Mouse (Mus musculus) adrenal gland, adult (tissue): ENCODE data around the gene Padi4.

Experiments used
- DNase-seq, 2 experiments: peaks; one replicate each; pipeline ENCODE4 v3.0.0; 2022 to 2023; ENCODE audit warnings: low spot score in 1 of 2; ENCODE audit not compliant: inconsistent age in 2 of 2

Gene Padi4

DNA sequence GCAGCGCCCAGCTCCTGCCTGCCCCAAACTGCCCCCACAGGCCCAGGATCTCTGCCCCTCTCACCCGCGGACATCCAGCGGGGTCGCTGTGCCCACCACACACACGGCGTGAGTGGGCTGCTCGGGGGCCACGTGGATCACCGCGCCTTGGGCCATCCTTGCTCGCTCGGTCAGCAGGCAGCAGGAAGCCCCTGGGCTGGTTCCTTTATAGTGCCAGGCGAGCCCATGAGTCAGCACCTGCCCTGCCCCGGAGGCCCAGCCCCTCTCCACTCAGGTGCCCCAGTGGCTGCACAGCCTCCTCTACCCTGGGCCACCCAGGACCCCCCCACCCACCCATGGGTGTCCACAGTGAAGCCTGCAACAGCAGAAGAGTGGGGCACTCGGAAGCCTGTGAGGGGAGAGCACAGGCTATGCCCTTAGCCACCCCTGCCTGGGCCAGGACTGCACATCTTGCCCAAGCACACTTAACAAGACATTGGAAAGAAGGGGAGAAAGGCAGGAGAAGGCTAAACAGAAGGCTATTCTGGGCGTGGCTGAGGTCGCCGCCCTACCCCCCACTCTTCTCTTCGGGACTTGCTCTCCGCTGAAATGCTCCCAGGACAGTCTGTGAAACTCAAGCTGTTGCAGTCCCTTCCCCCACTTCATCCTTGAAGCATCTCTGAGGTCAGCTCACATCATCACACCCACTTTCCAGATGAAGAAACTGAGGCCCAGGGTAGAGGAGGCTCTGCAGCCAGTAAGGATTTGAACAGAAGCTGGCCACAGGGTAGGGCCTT, at the start of gene Padi4:
TSS of gene Padi4 (minus strand) at position 212 of the 776 bp plus-strand sequence.
- DNase-seq = no peak

DNA sequence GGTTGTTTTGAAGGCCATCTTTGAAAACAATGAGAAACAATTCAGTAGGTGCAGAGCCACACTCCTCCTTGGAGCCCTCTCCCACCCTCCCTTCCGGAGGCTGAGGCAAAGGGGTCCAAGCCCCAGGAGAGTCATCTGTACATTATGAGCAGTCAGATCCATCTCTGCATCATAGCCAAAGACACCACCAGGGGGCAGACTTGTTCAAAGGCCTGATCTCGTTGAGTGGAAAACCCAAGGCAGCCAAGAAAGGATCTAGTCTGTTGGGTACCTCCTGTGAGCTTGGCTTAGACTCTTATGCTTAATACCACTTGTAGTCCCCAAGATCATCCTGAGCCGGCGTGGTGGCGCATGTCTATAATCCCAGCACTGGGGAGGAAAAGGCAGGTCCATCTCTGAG, 48.0 kb upstream of the Padi4 start:
- DNase-seq = peak; percentile 66 to 89

DNA sequence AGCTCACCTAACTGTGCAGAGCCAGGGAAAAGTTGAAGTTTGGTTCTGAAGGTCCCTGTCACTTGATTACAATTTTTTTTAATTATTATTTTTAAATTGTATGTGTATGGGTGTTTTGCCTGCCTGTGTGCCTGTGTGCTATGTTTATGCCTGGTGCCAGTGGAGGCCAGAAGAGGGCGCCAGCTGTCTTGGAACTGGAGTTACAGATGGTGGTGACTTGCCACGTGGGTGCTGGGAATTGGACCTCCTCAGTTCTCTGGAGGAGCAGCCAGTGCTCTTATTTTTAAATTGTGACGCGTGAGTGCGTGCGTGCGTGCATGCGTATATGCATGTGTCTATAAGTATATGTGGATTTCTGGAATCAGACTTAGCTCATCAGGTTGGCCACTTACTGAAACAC, 43.4 kb upstream of the Padi4 start:
- no peak for DNase-seq

DNA sequence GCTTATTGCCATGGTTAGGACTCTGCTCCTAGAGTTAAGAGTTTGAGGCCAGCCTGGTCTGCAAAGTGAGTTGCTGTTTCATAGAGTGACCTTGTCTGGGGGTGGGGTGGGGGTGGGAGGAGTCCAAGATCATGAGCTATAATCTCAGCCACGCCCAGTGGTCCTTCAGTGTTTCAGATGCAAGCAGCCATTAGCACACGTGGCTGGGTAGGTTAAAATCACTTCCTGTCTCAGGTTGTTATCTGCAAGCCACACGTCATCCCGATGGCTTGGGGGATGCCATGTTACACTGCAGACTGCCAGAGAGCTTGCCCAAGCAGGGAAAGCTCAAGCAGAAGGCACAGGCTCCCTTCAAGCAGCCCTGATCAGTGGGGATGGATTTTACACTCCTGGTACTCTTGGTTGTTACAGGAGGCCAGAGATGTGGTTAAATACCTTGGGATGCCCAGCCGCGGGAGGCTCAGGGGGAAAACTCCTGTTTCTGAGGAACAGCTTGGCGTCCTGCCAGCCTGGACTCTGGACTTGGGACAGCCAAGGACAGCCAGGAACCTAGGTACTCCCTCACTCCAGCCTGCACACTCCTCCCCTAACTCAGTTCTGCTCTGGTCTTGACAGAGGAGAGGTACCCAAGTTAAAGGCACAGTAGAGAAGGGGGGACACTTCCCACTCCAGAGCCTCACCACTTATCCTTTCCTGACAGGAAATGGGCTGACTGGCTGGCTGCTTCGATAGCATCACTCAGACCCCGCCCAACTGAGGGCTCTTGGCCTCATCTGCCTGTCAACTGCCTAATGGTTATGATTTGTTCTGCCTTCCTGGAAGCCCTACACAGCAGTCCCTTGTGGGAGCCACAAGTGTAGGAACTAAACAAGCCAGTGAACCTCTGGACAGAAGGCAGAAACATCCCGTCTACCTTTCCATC, 42.2 kb upstream of the Padi4 start:
- peak; percentile 54 to 69 for DNase-seq

DNA sequence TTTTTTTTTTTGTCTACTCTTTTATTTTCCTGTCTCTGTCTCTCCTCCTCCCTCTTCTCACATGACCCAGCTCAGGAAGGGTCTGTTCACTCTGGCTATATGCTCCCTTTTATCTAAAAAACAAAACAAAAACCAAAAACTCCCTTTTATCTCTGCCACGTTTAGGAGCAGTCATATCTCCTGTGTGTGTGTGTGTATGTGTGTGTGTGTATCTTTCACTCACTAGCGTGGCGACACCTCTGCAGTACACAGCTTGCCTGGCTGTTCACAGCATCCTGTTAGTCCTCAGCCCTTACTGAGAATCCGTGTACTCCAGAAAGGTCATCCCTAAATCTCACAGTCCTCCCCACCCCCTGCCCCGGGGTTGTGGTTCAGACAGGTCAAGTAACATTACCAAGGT, 41.5 kb upstream of the Padi4 start:
- no peak for DNase-seq

DNA sequence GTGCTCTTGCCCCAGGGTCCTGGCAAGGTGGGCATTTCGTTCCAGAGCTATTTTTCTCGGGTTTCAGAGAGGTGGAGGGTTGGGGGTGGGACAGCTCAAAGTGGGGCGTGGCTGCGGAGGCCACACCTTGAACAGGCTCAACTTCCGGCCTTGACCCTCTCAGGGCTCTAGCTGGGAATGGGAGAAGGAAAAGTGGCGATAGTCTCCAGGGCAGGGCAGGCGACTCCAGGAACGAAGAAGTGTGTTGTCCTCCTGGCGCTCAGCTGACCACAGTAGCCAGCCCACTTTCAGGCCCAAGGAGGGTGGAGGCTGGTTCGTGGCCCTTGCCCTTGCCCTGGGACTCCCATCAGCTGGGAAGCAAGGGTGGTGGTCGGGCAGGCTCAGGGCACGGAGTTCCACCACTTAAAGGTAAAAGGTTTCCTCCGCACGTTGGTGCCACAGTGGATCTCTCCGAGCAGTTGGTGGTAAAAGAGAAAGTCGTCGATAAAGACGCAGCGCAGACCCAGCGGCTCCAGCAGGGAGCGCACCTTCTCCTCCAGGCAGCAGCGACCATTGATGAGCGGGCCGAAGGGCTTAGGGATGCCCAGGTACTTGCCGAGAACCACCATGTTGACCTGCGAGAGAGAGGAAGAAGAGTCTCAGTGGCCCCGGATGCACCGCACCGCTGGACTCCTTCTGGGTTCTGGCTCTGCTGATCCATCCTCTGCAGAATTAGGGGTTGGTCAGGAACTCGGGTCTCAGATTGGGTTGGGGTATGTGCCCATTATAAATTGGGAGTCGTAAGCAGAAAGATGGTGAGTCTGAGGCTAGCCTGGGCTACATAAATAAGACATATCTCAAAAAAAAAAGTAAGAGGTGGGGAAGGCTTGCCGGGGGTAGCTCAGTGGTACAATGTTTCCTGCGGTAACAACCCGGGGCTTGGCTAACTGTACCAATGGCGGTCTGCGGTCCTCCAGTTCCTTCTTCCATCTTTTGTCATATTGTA, 40.5 kb upstream of the Padi4 start:
- DNase-seq = peak; percentile 40 to 68

DNA sequence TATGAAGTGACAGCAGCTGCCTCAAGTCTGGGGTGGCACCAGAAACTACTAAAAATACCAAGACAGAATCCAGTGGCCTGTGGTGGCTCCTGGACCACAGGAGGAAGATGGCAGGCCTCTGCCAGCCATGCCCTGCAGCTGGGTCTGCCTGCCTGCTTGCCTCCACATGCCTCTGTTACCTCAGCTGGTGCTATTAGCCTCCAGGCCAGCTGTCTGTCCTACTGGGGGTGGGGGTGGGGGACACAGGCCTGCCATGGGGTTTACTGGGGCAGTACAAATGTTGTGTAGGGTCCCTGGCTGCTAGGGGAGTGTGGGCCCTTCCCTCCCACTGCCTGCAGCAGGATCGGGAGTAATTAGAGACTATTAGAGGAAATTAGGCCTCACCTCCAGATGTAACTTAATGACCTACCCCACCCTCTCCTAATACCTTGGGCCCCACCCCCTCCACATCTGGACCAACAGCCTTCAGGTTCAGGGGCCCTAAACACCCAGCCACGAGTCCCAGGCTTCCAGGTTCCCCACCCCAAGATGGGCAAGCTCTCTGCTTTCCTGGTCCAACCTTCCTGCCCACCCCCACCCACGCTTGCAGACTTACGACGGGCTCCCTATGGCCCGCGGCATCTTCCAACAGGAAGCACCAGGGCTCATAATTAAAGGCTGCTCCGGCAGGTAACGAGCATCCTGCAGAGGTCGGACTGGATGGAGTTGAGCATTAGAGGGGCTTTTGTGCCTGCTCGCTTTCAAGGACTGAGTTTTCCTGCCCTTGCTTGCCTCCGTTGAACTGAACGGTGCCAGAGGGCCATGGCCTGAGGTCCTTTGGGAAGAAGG, 39.5 kb upstream of the Padi4 start:
- DNase-seq = no peak

DNA sequence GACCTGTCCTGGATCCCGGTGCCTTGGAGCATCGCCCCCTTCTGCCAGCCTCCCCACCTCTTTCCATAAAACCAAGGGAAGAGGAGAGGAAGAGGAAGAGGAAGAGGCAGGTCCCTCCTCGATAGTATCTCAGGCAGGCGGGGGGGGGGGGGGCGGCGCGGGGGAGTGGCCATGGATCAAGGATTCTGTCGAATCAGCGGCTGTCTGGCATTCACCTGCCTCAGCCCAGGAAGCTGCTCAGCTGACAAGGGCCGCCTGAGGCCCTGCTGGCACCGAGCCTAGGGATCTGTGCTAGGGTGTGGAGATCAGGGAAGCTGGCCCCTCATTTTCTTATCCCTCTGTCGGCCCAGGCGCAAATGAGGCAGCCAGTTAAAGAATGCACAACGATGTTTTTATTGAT, 38.6 kb upstream of the Padi4 start:
- peak in 1 of 2 experiments; percentile 37 for DNase-seq

DNA sequence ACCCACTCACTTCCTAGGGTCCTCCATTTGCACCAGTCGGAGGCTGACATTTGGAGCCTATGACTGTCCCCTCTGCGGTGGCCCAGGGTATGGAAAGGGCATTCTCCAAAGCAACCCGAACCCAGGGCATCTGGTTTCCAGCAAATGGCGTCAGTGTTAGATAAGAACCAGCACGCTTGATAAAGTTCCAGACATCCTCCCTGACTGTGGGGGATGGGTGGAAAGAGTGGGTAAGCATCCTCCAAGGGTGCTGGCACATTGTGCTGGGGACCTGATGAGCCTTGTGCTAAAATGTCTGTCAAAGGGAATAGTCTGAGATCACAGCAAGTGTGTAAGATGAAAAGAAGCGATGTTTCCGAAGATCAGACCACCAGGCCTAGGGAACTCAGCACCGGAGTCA, 38.2 kb upstream of the Padi4 start:
- no peak for DNase-seq

DNA sequence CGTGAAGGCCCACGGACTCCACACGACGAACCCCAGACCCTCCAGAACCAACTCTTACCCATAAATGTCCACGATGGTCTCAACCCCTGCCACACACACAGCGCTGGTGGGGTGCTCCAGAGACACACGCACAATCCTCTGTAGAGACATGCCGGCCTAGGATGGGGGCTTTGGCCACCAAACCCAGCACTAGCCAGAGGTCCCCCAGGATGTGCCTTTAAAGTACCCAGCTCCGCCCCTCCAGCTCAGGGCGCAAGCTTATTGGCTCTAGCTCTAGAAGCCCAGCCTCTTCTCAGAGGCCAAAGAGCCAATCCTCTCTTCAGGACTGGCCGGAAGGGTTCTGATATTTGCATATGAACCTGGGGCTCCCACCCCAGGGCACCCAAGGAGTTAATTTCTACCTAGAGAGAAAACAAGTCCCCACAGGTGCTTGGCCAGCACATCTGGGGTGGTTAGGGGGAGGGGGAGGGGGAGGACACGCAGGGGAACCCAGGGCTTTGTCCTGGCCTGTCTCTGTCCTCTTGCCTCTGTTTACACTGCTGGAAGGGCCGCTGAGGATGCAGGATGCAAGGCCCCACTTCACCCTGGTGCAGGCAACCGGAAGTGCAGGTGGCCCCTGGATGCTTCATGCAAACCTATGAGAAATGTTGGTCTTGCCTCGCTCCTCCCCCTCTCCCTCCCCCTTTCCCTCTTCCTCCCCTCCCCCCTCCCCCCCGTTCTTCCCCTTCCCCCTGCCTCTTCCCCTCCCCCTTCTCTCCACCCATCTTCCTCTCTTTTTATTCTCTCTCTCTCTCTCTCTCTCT, 36.6 kb upstream of the Padi4 start, which contains the start of gene Padi3:
TSS of gene Padi3 (minus strand) at position 191 of the 803 bp plus-strand sequence.
- no peak for DNase-seq

DNA sequence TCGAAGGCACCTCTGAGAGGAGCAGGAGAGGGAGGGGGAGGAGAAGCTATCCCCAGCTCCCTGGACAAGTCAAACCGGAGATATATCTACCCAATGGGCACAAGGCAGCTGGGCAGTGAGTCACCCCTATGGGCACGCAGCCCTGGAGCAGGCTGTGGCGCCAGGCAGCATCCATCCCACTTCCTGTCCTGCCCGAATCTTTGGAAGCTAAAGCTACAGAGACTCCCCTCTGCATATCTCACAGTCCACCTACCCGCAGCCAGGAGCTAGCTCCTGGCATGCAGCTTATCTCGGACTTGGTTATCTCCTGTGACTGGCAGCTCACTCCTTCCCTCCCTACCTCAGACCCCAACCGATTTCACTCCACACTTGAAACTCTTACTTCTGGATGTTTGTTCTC, 35.1 kb upstream of the Padi4 start:
- peak; percentile 52 to 54 for DNase-seq

DNA sequence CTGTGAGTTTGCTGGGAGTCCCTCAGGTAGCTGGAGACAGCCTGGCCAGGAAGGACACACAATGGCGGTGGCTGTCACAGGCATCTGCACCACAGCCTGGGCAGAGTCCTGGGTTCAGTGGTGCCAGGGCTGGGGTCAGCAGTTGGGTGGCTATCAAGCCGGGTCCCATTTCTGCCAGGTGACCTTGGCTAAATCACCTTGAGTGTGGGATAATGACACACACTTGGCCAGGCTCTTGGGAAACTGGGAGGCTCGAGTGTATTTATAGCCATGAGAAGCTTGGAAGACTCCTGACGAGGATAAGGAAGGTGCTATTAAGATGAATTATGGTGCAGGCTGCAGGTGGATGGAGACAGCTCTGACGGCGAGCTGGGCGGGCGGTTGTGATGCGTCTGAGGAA, 30.6 kb upstream of the Padi4 start:
- no peak for DNase-seq

DNA sequence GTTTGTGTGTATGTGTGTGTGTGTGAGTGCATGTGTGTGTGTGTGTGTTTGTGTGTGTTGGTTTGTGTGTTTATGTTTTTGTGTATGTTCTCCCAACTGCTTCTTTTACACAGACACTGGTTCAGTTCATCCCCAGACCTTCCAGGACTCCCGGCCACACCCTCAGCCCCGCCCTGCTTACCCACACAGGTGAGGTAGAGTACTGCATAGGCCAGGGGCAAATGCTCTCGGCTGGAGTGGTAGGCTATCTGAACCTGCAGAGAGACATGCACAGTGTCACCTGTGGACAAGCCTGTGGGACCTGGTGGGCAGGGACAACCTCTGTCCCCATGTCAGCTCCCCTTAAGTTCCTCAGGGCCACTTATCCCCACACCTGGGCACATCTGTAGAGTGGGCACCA, 27.3 kb upstream of the Padi4 start:
- DNase-seq = no peak

DNA sequence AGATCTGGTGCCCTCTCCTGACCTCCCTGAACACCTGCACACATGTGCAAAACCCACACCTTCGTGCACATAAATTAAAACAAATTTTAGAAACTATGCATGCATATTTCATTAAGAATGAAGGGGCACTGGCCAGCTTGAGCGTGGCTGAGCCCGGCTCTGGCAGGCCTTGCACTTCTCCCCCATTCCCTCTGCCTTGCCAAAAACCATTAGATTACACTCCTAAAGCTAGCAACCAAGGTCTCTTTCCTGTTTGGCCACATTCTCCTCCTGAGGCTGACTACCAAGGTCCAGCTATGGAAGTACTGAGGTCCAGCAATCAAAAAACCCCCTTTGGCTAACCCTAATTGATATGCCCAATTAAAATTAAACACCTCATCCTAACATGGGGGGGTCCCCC, 22.8 kb upstream of the Padi4 start:
- DNase-seq = peak; percentile 21 to 76

DNA sequence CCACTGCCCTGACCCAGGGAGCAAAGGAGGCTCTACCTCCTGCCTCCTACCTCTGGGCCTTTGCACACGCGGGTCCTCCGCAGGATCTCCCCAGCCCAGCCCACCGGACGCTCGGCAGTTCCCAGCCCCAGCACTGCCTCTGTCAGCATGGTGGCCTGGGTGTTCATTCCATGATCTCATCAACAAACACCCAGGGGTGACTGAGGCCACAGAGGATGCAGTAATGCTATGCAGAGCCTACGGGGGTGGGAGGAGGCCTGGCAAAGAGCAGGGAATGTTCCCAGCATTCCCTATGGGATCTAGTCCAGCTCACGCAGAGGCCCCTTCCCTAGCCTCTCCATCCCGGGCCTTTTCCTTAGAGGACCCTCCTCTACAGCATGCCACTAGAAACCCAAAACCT, 20.6 kb upstream of the Padi4 start:
- DNase-seq = no peak

DNA sequence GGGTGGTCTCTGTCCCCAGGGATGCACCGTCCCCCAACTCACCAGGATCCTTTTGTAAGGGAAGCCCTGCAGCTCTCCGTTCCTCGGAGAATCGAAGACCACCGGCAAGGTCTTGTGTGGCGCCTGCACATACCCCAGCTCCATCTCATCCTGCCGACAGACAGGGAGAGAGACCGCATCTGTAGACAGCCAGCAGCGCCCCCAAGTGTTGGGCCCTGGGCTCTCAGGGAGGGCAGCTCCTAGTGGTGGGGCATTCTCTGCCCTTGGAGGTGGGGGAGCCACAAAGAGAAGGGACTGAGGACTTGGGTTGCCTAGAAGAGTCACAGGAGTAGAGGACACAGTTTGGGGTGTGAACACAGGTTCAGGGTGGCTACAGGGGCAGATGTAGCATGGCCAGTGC, 19.8 kb upstream of the Padi4 start:
- no peak for DNase-seq

DNA sequence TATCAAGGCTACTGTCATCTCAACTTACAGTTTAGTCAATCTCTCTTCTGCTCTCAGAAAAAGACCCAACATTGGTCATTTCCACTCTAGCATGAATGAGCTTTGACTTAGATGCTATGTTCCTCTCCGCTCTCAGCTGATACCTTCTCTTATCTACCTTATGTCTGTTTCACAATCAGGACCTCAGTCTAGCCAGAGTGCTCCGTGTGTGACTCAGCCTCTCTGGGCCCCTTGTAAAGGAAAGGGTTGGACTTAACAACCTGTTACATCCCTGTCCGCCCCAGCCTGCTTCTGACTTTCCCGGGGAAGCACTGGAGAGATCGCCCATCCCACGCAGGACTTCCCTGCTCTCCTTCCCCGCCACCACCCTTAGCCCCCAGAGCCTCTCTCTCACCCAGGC, 18.5 kb upstream of the Padi4 start:
- DNase-seq = no peak

DNA sequence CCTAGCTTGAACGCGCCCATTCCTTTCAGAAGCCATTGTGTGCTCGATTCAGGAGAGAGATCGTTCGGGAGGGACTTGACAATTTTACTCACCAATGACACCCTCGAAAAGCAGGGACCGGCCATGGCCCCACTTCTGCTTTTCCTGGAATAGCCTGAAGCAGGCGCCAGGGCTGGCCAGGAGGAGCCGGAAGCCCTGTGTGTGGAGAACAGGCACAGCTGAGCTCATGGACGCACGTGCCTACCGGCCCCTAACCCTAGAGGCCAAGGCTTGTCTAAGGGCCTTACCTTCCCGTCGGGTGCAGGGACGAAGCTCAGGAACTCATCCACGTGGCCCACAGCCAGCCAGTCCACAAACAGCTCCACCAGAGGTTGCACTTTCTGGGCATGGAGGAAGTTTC, 17.0 kb upstream of the Padi4 start:
- DNase-seq = no peak

DNA sequence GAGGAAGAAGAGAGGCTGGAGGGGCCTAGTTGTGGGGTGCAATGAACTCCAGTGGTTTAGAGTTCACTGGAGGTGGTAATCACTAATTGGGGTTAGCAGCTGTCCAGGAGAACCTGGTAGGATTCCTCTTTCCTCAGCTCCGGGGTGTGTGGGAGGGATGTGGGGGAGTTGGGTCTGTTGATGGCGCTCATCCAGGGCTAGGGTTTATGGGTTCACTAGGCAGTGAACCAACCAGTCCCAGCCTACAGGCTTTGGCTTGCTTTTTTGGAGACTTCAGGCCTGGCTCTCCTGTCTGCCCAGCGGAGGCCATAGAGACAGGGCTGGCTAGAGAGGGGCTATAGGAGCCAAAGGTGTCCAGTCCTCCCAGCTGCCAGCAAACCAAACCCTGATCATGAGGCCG, 15.9 kb upstream of the Padi4 start:
- no peak for DNase-seq
